Mouse (Mus musculus): ENCODE data around the gene Farsa.

DNA sequence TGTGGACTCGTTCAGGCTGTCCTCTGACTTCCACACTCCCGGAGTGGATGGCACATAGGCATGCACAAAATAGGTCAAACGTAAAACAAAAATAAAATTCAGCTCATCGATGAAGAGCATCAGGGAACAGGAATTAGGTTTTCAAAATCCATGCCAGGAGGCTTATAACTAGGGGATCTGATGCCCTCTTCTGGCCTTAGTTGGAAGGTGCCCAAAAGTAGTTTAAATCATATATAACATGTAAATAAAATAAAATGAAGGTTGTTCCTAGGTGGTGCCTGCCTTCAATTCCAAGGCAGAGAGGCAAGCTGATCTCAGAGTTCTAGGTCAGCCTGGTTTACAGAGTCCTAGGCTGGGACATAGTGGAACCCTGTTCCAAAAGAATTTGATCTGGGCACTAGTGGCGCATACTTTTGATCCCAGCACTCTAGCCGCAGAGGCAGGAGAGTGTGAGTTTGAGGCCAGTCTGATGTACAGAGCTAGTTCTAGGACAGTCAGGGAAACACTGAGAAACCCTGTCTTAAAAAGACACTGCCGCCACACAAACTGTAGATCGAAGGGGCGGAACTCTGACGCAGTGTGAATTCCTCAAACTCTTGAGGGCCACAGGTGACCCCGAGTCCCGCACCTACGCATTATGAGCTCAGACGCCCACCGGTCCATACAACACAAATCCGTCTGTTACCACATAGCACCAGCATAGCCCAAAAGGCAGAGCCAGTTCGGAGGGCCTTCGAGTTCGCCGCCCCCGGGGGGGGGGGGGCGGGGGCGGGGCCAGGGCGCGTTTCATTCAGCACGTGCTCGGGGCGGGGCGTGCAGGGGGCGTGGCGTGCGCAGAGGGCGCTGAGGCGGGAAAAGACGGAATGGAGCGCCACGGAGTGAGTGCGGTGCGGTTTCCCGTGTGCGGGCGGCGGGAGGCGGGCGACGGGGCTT is 14.9 kb downstream of the Farsa start, which contains the start of gene Syce2:
- TF ChIP-seq GATA1 (IDR thresholded peaks at IDR 0.05; ENCODE audit: borderline replicate concordance, low read length) = no peak
- no peak for TF ChIP-seq CTCF (IDR thresholded peaks at IDR 0.05; ENCODE audit: low read depth, low read length)
- no peak; the same call in 1 of the 2 replicates for TF ChIP-seq POLR2AphosphoS5 (IDR thresholded peaks at IDR 0.05; ENCODE audit: insufficient replicate concordance, low read depth, low read length)
- TF ChIP-seq TAL1 (conservative IDR thresholded peaks at IDR 0.05; ENCODE audit: low read depth, low read length) = no peak
